Mouse (Mus musculus) lung, embryonic 14.5 days (tissue): ENCODE measurements at regions not wholly inside any gene's neighbourhood (a gene's known extent, or its start where the extent isn't known, plus 50 kb on each side); places are given as distances from the start of the nearest gene placed in this dataset. TPM values are rescaled to one million over a fixed set of nuclear protein-coding genes. Genes with fewer than 3 reads are reported as not detected.

Source experiments
- ATAC-seq: fragments of 200-750 bp; cut with Nextera tagmentation; 2 replicates; pipeline ENCODE4 v1.8.0; 2017; ENCODE audit warnings: mild to moderate bottlenecking, moderate TSS enrichment, moderate library complexity; ENCODE audit not compliant: insufficient read depth
- DNase-seq: peaks from one replicate; pipeline ENCODE4 v3.0.0-alpha.2; 2015
- H3K27ac ChIP-seq: fragments of 300-500 bp; sonication (generic); 2 replicates; pipeline ENCODE4 v1.5.1; 2014; ENCODE audit warnings: low read depth, mild to moderate bottlenecking, moderate library complexity
- H3K27me3 ChIP-seq: fragments of 300-500 bp; sonication (generic); 2 replicates; pipeline ENCODE4 v1.6.1; 2014; ENCODE audit warnings: low read length, control low read depth; ENCODE audit not compliant: insufficient read depth
- H3K36me3 ChIP-seq: fragments of 300-500 bp; sonication (generic); 2 replicates; pipeline ENCODE4 v1.6.1; 2014; ENCODE audit warnings: control low read depth; ENCODE audit not compliant: insufficient read depth
- H3K4me1 ChIP-seq: fragments of 300-500 bp; sonication (generic); 2 replicates; pipeline ENCODE4 v1.6.1; 2014; ENCODE audit warnings: antibody characterized with exemption, control low read depth; ENCODE audit not compliant: insufficient read depth
- H3K4me2 ChIP-seq: fragments of 300-500 bp; sonication (generic); 2 replicates; pipeline ENCODE4 v1.6.1; 2014; ENCODE audit warnings: mild to moderate bottlenecking
- H3K4me3 ChIP-seq: fragments of 300-500 bp; sonication (generic); 2 replicates; pipeline ENCODE4 v1.5.1; 2014; ENCODE audit warnings: low read depth, low read length
- H3K9ac ChIP-seq: fragments of 300-500 bp; sonication (generic); 2 replicates; pipeline ENCODE4 v1.6.1; 2014
- H3K9me3 ChIP-seq: fragments of 300-500 bp; sonication (generic); 2 replicates; pipeline ENCODE4 v1.6.1; 2016; ENCODE audit warnings: low read depth, low read length, control low read depth
- CTCF ChIP-seq: IDR thresholded peaks from 2 replicates; pipeline ENCODE4 v1.5.1; 2016; ENCODE audit warnings: antibody characterized with exemption, low read depth
- WGBS: fragments of 180-500 bp; shearing (Covaris S2); extraction: QIAGEN DNeasy Blood & Tissue Kit; methylation state at CpG from one replicate; pipeline ENCODE4 v1.1.7; 2014; 5-methylcytosine and 5-hydroxymethylcytosine counted together
- microRNA-seq: library from miRNA; unstranded; fragments of <30 nt; microRNA quantifications from one replicate; pipeline ENCODE4, GENCODE M21; 2016; ENCODE audit warnings: borderline number of aligned reads

- ATAC-seq = no peak
- H3K9ac ChIP-seq = no peak overlapping the region
- no peaks in the 10 kb centered on the region for H3K36me3 ChIP-seq
- H3K4me3 ChIP-seq = no peak overlapping the region
- TF ChIP-seq CTCF = no peak
- no peak overlapping the region for H3K27ac ChIP-seq
- DNase-seq = no peak
- H3K27me3 ChIP-seq = no peaks in the 10 kb centered on the region
- 53% methylated on average over 1 of the region's 1 CpGs for WGBS
- no peaks in the 10 kb centered on the region for H3K9me3 ChIP-seq
- H3K4me2 ChIP-seq = no peak overlapping the region
- H3K4me1 ChIP-seq = no peaks in the 10 kb centered on the region
Measured at GRCm38 (mm10) chr7:139769167-139769566, 64.8 kb upstream of the Adgra1 start.

DNA sequence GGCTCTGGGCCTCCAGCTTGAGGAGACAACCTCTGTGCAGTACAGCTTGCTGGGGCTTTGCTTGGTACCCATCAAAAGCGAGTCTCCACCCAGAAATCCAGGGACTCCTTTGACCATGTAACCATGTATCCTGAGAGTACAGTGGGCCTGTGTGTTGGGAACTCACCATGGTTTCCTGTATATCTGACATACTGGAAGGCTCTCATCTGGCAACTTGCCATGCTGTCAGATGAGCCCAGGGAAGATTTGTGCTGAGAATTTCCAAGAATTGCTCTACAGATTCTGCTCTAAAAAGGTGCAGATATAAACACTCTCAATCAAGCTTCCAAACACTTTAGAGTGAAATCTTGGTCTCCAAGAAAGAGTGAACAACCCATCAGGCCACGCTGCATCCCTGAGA lies 56.7 kb upstream of the Adgra1 start:
- 72% methylated on average over 2 of the region's 2 CpGs for WGBS
- no peak for ATAC-seq
- Histone ChIP-seq H3K36me3 (no peaks in the 10 kb centered on the region), H3K4me3 (no peak overlapping the region), H3K27ac (no peak overlapping the region), H3K4me2 (no peak overlapping the region), H3K4me1 (no peaks in the 10 kb centered on the region), H3K9me3 (no peaks in the 10 kb centered on the region), H3K27me3 (no peaks in the 10 kb centered on the region), H3K9ac (no peak overlapping the region)
- DNase-seq = peak; percentile 65
- TF ChIP-seq CTCF = no peak

GRCm38 (mm10) chr7:139779876-139780275 lies 54.1 kb upstream of the Adgra1 start:
- H3K4me3 ChIP-seq = no peak overlapping the region
- H3K27me3 ChIP-seq = no peaks in the 10 kb centered on the region
- H3K36me3 ChIP-seq = no peaks in the 10 kb centered on the region
- no peak for ATAC-seq
- H3K4me2 ChIP-seq = no peak overlapping the region
- no peaks in the 10 kb centered on the region for H3K9me3 ChIP-seq
- no peak overlapping the region for H3K9ac ChIP-seq
- WGBS = 89% methylated on average over 3 of the region's 3 CpGs
- no peak overlapping the region for H3K27ac ChIP-seq
- DNase-seq = no peak
- no peaks in the 10 kb centered on the region for H3K4me1 ChIP-seq
- TF ChIP-seq CTCF = no peak

DNA sequence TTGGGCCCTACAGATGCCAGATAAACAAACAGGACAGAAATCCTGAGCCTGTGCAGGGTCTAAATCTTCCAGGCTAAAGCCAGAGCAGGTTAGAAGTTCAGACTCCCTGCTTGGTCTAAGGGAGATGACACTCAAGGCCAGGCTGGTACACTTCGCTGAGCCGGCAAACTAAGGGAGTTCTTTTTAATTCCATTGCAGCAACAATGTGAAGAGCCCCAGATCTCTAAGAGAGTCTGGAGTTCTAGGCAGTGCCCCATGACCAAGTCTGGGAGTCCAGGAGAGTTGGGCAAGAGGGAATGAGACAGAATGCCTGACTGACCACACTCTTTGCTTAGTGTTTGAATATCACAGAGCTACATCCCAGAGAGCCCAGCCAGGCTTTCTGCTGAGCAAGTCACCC lies 52.5 kb upstream of the Adgra1 start:
- Histone ChIP-seq H3K9me3 (no peaks in the 10 kb centered on the region), H3K4me2 (no peak overlapping the region), H3K27me3 (no peaks in the 10 kb centered on the region), H3K4me1 (no peaks in the 10 kb centered on the region), H3K9ac (no peak overlapping the region), H3K4me3 (no peak overlapping the region), H3K27ac (no peak overlapping the region), H3K36me3 (no peaks in the 10 kb centered on the region)
- 72% methylated on average over 2 of the region's 2 CpGs for whole genome bisulfite sequencing
- DNase-seq (no peak), ATAC-seq (no peak; the same call in 1 of the 2 replicates)
- no peak for TF ChIP-seq CTCF

Small RNA genes lying in the stretch of these regions (microRNA-seq; reads per million reads assigned to microRNA genes)
- not detected for gene Mir6401
